Mouse (Mus musculus) kidney, adult 8-10 months (tissue): ENCODE measurements around the gene Fam81a.
A peak's percentile ranks its signal among the peaks of the same experiment; 100 is the strongest.

Source experiments
- DNase-seq, 2 experiments: peaks; one replicate each; pipeline ENCODE4 v3.0.0; 2022

The Fam81a gene

DNA sequence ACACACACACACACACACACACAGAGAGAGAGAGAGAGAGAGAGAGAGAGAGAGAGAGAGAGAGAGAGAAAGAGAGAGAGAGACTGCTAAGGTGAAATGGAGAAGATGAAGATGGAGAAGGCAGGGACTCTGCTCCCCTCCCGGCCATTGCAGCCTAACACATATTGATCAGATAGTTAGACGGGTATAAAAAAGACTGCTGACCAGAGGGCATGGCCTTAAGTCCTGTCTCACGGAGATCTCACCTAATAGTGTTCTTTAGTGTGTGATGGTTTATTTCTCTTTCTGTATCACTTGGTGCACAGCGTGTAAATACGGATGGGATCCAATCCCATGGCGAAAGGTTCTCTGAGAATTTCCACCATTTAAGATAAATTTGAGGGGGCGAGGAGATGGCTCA is at the start of gene Fam81a:
TSS of gene Fam81a (minus strand) at position 101 of the 400 bp plus-strand sequence.
- DNase-seq, result no peak

DNA sequence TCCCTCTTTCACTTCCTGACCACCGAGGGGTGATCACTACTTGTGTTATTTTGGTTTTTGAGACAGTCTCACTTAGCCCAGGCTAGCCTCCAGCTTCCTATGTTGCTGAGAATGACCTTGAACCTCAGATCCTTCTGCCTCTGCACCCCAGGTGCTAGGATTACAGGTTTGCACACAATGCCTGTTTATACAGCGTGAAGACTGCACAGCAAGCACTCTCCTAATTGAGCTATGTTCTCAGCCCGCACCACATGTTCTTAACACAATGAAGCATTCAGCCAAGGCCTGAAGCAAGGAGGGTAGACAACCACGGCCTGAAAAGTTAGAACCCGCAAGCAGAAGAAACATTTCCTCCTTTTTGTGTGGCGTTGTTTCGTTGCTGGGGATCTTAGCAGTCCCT is 40.3 kb upstream of the Fam81a start:
- no peak for DNase-seq

DNA sequence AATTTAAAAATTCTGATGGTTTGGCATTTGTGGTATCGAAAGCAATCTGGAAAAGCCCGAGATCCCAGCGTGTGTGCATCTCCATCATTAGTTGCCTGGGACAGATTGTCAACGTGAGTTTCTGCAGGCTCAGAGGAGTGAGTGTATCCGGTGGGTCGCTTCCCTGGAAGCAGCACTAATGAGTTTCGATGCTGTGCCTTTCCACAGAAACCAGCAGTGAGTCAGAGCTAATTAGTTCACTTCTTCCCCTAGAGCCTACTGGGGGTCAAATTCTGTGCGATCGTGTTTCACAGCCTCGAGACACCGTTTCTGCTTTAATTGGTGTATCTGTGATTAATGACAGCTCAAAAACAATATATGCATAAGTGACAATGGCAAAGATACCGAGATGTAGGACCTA is 39.4 kb upstream of the Fam81a start:
- no peak for DNase-seq

DNA sequence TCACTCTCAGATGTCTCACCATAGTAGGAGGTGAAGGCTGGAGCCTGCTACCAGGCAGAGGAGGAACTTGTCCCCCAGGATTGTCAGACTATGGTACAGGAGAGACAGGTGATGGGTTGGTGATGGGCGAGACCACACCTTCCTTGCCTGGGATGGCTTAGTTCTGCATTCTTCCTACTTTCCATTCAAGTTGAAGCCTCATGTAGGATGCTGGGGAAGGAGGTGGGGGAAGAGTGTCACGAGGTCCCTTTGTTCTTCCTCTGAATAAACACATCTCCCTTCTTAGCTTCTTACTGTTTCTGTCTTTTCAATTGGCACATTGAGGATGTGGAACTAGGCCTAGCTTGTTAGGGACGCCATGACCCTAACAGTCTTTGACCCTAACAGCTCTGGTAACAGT is 33.9 kb upstream of the Fam81a start:
- no peak for DNase-seq

DNA sequence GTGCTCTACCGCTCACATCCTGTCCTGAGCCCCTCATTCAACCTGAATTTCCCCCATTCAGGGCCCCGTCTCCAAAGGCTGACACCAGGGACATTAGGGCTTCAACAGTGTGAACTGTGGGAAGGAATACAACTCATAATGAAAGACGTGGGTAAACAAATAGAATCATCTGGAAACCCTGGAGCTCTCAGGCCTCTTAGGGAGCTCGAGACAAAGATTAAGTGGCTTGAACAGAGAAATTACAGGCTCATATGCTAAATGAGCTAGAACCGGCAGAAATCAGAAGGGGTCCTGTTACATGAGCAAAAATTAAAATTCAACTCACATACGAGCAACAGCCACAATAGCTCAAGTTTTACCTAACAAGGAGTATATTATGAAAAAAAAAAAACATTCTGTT is 32.5 kb upstream of the Fam81a start:
- DNase-seq, result no peak

DNA sequence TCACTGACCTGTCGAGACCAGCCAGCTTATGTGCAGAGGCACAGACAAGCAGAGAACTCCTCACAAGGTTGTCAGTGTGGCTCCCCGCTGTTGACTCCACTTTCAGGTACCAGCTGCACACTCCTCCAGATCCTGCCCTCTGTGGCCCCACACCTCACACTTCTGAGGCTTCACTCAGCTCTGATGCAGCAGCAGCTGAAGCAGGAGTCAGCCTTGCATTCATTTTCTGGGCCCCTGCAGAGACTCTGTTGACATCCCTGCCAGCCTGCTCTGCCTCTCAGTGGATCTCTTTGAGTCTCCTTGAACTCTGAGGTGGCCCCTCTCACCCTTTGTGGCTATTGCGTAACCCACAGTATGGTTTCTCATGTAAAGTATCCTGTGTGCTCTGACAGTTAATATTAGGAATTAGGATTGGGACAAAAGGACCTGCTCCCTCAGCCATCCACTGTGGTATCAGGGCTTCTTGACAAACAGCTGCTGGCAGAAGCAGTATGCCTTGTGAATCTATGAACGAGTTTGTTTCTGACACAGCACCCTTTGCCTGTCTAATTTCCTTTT is 32.0 kb upstream of the Fam81a start:
- DNase-seq, result no peak

DNA sequence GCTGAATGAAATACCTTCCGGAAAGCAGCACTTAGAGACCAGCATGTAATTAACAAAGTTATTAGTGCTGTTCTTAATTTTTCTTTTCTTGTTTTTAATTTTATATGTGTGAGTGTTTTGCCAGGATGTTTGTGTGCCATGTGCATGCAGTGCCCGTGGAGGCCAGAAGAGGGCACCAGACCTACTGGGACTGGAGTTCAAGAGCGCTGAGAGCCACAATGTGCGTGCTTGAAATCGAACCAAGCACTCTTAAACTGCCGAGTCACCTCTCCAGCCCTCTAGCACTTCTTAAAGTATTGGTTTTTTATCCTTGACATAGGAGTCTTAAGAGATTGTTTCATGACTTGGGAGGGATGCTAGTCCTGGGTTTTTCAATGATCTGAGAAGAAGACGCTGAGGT is 26.6 kb upstream of the Fam81a start:
- DNase-seq, result no peak

DNA sequence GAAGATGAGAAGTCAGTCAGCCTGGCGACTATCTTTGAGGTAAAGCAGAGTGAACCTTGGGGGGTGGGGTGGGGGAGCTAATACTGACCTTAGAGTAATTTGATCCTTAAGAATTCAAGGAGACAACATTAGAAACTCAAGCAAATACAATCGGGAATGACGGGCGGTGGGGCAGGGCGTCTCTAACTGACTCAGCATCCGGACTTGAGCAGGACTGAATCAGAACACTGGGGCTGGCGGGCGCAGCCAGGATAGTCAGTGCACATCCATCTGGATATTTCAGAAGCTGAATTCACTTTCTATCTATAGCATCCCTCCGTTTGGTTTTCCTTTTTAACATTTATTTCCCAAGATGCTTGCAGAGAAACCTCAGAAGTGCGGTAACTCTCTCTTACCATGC is 17.7 kb upstream of the Fam81a start:
- DNase-seq, result no peak

DNA sequence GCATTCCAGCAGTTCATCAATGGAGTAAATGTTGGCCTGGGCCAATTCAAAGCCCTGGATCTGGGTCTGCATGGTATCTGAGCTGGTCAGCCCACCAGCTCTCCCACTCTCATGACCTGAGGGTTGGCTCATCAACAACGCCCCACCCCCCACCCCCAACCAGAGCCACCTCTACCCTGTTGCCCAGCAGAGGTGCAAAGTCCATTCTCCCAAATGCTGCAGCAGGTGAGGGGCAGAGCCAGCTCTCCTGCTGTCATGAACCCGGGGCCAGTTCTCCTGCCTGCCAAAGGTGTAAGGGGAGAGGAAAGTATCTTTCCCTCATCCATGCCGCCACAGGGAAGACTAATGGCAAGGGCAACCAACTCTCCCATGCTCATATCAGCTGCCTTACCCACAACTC is 5.3 kb upstream of the Fam81a start:
- no peak for DNase-seq

DNA sequence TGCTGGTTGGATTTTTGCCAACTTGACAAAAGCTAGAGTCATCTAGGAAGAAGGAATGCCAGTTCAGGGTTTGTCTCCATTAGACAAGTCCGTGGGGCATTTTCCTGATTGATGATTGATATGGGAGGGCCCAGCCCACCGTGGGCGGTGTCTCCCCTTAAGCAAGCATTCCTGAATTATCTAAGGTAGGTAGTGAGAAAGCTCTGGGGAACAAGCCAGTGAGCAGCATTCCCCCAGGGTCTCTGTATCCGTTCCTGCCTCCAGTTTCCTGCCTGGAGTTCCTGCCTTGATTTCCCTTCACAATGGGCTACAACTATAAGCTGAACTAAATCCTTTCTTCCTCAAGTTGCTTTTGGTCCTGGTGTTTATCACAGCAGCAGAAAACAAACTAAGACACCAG is 3.1 kb upstream of the Fam81a start:
- no peak for DNase-seq

DNA sequence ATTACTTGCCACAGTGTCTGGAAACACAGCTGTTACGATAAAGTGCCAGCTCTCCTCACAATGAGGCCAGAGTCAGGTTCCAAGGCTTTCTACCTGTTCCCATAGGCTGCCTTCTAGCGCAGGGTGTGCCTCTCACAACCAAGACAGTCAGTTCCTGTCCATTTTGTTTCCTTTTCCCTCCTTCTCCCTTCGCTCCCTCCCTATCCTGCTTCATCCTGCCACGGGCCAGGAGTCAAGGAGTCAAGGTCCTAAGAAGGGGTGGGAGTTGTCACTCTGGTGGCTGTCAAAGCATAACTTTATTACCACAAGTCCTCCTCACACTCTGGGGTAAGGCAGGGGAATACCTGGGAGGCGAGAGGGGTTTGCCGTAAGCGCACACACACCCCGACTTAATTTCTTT is 966 bp upstream of the Fam81a start:
- DNase-seq, result no peak

DNA sequence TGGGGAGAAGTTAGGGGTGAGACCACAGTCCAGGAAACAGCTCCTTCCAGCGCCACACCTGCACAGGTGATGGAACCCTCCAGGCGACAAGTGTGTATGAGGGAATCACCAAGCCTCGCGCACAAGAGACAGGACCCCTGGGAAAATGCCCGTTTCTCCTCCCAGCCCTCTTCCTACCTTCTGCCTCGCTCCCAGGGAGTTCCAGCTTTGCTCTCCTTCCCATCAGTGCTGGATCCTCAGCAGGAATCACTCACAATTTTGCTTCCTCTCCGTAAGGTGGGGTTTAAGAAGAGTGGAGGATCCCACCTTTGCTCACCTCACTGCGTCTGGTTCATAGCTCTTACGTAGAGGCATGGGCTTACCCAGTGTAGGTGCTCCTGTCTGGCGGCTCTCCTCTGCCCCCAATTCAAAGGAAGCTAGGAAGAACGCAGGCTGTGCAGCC is 454 bp downstream of the Fam81a start:
- no peak for DNase-seq

DNA sequence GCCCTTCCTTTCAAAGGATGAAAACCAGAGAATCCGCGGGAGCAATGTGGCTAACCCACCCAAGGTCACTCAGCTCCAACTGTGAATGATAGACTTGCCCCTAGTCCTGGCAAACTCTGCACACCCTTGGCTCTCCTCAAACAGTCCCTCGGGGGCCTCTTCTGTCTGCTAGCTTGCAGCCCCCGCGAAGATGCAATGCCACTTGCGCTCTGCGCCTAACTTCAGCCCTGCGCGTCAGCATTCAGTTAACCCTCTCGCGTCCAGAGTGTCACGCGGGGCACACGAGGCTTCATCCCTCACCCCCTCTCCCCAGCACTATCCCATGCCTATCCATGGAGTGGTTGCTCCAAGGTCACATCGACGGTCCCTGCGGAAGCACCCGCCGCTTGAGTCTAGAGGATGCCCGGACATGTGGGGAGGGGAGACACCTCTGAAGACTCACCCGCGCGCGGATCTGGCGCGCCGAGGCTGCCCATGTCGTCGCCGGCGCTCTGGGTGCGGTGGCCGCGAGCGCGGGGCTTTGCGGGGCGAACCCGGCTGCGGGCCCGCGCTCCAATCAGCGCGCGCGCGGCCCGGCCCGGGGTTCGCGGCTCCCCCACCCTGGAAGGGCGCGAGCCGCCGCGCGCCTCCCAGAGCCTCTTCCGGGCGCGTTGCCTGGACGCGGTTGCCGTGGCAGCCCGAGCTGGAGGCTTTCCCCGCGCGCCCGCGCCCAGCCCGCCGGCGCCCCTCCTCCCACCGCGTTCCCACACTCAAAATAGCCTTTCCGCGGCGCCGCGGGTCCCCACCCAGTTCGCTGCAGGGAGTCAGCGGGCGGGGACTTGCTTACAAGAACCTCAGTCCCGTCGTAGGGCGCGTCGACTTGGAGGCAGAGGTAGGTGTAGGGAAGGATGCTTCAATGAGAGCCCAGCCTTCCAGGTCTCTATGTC is 1.2 kb downstream of the Fam81a start:
- DNase-seq, result peak; percentile 41 to 55

DNA sequence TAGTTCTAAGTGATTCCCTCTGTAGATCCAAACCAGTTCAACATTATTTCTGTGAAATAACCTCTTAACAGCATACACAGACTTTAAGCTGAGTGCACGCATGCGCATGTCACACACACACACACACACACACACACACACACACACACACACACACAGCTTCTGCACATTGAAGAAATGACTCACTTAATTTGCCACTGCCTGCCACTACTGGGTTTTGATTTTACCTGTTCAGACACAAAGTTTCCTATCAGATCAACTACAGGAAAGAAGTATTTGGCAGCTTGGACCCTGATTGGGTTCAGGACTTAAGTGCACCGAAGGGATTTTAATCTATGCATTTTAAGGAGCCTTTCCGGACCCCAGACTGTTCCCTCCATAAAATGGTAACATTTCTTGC is 2.0 kb downstream of the Fam81a start:
- DNase-seq, result no peak

DNA sequence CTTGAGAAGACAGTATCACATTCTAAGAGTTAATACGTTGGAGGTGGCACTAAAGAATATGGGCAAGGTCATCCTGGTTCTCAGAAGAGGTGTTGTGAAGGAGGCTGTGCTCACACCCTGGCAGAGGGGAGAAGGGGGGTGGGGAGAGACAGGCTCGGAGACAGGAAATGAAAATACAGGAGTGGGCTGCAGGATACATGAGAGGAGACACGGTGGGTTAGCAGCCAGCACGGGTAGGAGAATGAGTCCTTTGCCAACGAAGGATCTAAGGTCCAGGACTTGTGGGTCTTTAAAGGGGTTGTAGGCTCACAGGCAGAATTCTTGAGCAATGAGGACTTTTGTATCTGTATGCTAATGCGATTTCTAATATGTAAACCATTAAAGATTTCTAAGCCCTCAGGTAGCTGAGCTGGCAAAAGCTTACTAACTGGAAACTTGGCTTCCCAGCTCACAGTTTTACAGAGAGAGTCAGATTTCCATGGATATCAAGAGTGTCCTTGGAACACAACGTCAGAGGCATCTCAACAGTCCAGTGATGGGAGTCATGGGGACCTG is 3.0 kb downstream of the Fam81a start:
- peak; percentile 49 to 80 for DNase-seq

DNA sequence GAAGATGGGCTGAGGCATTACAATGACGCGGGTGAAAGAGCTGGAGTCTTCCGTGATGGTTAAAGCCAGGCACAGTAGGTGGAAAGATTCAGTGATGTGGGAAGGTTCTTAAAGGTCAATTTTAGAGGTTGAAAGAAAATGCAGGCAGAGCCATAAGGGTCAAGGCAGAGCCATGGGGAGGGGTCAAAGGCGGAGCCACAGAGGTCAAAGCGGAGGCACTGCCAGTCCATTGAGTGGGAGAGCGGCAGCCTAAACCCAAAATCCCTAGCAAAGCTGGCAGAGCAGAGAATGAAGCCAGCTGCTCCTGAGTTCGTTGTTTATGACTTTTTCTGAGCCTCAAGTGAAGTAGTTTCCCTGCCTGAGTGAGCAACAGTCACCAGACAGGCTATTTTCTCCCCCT is 3.8 kb downstream of the Fam81a start:
- DNase-seq, result peak; percentile 49 to 51

DNA sequence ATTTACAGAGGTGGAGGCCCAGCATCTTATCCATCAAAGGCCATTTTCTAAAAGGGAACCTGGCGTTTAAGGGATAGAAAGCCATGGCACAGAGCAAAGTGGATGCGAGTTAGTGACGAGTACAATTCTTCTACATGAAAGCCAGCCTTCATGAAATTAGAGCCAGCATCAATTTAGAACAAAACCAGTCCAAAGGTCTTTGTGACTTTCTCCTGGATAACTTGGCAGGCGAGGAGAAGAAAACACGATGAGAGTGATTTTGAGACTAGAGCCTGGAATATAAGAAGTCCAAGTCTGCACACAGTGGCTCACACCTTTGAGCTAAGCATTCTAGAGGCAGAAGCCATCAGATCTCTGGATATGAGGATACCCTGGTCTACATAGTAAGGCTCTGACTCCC is 4.4 kb downstream of the Fam81a start:
- no peak for DNase-seq

DNA sequence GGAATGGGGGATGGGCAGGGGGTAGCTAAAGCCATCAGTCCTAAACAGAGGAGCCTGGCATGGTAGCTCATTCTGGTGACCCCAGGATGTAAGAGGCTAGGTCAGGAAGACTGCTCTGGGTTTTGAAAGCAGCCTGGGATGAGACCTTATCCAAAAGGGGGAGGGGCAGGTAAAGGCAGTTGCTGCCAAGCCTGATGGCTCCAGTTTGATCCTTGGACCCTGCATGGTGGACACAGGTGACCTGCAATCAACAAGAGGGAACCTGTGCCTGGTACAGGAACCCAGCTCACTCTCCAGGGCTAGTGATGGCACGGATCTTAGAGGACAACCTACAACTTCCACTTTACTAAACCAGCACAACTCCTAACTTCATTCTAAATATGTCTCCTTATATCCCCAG is 7.2 kb downstream of the Fam81a start:
- DNase-seq, result no peak

DNA sequence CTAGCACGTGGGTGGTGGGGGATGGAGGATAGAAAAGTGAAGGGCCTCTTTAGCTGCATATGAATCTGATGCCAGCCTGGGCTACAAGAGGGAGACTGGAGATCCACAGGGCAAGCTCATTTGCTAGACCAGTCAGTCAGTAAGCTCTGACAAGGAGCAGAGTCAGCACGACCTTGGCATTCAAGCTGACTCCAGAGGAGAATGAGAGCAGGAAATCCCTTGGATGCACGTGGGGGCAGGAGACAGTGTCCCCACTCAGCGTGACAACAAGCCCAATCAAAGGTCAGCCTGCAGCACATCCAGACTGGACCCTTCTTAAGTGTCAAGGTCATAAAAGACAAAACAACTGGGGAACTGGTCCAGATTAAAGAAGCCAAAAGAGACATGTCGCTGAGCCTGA is 7.6 kb downstream of the Fam81a start:
- no peak for DNase-seq

DNA sequence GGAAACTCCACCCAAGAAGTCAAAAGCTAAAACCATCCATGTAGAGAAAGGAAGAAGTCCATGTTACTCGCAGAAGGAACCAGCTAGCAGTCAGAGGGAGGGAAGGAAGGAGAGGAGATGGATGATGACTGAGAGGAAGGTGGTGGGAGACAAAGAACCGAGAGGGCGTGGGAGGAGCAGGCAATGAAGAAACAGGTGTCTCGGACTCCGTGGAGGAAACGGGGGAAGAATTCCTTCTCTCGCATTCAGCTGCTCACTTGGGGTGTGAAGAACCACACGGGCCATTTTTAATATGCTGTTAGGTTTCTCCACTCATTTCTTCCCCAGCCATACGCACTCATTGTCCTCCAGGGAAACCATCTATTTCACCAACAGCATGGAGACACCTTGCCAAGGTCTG is 8.1 kb downstream of the Fam81a start:
- no peak for DNase-seq

DNA sequence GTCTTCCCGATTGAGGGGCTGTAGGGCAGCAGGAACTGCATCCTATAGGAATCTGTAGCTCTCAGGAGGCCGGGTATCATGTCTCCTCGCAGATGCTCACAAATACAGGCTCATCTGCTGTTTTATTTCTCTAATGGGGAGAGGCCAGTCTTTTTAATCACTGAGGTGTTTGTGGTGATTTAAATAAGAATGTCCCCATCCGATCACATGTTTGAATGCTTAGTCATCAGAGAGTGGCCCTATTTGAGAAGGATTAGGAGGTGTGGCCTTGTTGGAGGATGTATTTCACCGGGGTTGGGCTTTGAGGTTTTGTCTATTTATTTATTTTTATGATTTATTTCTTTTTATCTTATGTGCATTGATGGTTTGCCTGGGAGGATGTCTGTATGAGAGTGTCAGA is 11.6 kb downstream of the Fam81a start:
- DNase-seq, result no peak

DNA sequence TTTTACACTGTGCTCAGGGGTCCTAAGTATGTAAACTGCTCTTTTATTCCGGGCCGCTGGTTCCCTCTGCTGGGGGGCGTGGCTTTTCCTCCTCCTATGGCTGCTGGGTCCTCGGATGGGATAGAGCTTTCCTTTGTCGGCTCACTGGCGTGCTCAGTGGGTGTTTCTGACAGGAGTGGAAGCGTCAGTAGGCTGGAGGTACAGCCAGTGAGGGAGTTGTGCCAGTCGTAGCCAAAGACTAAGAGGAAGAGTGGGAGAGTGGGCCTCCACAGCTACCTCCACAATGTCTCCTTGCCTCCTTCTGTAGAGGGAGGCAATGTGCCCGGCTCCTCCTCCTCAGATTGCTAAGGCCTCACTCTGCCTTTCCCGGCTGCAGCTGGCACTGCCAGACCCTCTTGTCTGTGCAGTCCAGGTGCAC is 30.5 kb downstream of the Fam81a start:
- no peak for DNase-seq

DNA sequence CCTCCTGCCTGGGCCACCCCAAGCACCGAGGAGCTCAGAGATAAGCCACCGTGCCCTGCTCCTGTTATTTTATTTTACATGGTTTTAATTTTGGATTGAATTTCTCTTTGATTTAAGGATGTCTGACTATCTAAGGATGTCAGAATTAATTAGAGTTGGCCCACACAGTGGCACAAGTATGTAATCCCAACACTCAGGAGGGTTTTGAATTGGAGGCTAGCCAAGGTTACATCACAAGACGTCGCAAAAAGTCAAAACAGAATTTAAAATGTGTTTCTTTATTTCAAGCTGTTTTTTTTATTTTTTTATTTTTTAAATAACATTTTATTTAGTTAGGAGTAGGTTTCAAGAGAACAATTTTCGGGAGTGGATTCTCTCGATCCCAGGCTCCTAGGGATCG is 31.5 kb downstream of the Fam81a start:
- no peak for DNase-seq

DNA sequence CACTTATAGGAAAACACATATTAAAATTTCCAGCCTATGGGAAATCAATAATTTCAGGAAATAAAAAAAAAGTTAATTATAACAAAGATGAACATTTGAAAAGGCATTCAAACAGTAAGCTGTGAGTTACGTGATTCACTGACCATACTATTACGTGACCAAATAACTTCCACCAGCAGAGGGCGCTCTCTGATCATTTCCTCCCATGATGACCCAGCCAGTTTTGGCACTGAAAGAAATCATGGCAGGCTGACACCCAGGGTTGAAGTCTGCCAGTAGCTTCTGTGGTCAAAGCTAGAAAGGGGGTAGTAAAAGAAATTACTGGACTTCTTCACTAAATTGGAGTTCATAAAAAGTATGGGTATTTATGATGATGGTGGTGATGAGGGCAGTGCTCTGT is 33.1 kb downstream of the Fam81a start:
- DNase-seq, result peak; percentile 57 to 89
